Mouse (Mus musculus): ENCODE data around the gene Calhm1. TPM values are rescaled to one million over a fixed set of nuclear protein-coding genes. Genes with fewer than 3 reads are reported as not detected.

The Calhm1 gene
- total RNA-seq, 4 experiments from 2014 or later = not detected

Other genes starting within 250 kb of the Calhm1 start
- gene Ina, start 129.6 kb downstream of the Calhm1 start, total RNA-seq (2022) = not detected
- gene Nt5c2, start 129.1 kb downstream of the Calhm1 start, total RNA-seq (2022) = 10 to 100 TPM in 1 of 4 experiments, 1 to 10 TPM in 3; 5.8 to 10.2 (median 8.1) TPM
- 1 to 10 TPM; 3.6 to 6.3 (median 5.0) TPM for gene Pcgf6, start 93.3 kb downstream of the Calhm1 start, total RNA-seq (2022)
- gene Taf5, start 76.5 kb downstream of the Calhm1 start, total RNA-seq (2022) = 1 to 10 TPM; 1.6 to 2.5 (median 2.3) TPM
- gene Usmg5, start 53.6 kb downstream of the Calhm1 start, total RNA-seq (2022) = 1,000 to 10,000 TPM; 1,130 to 1,241 (median 1,184) TPM
- gene Pdcd11, start 53.5 kb downstream of the Calhm1 start, total RNA-seq (2022) = 1 to 10 TPM; 7.6 to 8.7 (median 8.5) TPM
- gene Calhm2, start 6.0 kb downstream of the Calhm1 start, total RNA-seq (2022) = 1 to 10 TPM in 3 of 4 experiments, under 1 TPM in 1; 0.70 to 1.3 (median 1.1) TPM
- gene Calhm3, start 13.5 kb upstream of the Calhm1 start, total RNA-seq (2022) = not detected
- gene Neurl1a, start 34.6 kb upstream of the Calhm1 start, total RNA-seq (2022) = 100 to 1,000 TPM; 127 to 155 (median 146) TPM